Mouse (Mus musculus) heart, postnatal 0 days (tissue): ENCODE measurements at regions not wholly inside any gene's neighbourhood (a gene's known extent, or its start where the extent isn't known, plus 50 kb on each side); places are given as distances from the start of the nearest gene placed in this dataset.

ENCODE experiments used
- ATAC-seq: fragments of 200-750 bp; cut with Nextera tagmentation; 2 replicates; pipeline ENCODE4 v1.8.0; 2017; ENCODE audit warnings: low read depth, moderate number of reproducible peaks, moderate library complexity; ENCODE audit not compliant: insufficient read depth
- DNase-seq: peaks from one replicate; pipeline ENCODE4 v3.0.0-alpha.2; 2016; ENCODE audit warnings: low spot score
- H3K27ac ChIP-seq: fragments of 300-500 bp; sonication (generic); 2 replicates; pipeline ENCODE4 v1.5.1; 2014; ENCODE audit warnings: low read depth, mild to moderate bottlenecking
- H3K27me3 ChIP-seq: fragments of 300-500 bp; sonication (generic); 2 replicates; pipeline ENCODE4 v1.6.1; 2014; ENCODE audit warnings: low read length, mixed read lengths; ENCODE audit not compliant: control insufficient read depth, insufficient read depth
- H3K36me3 ChIP-seq: fragments of 300-500 bp; sonication (generic); replicated peaks from 2 replicates; pipeline ENCODE4 v1.6.1; 2014; ENCODE audit warnings: low read length, mixed read lengths; ENCODE audit not compliant: control insufficient read depth, insufficient read depth
- H3K4me1 ChIP-seq: fragments of 300-500 bp; sonication (generic); 2 replicates; pipeline ENCODE4 v1.6.1; 2014; ENCODE audit warnings: antibody characterized with exemption; ENCODE audit not compliant: control insufficient read depth, insufficient read depth
- H3K4me2 ChIP-seq: fragments of 300-500 bp; sonication (generic); 2 replicates; pipeline ENCODE4 v1.6.1; 2014; ENCODE audit warnings: low read depth, mild to moderate bottlenecking, low read length, moderate library complexity
- H3K4me3 ChIP-seq: fragments of 300-500 bp; sonication (generic); 2 replicates; pipeline ENCODE4 v1.5.1; 2014; ENCODE audit warnings: low read depth, low read length
- H3K9ac ChIP-seq: fragments of 300-500 bp; sonication (generic); replicated peaks from 2 replicates; pipeline ENCODE4 v1.6.1; 2014; ENCODE audit warnings: low read depth, low read length, mixed read lengths
- H3K9me3 ChIP-seq: fragments of 300-500 bp; sonication (generic); replicated peaks from 2 replicates; pipeline ENCODE4 v1.6.1; 2016; ENCODE audit warnings: low read length; ENCODE audit not compliant: control insufficient read depth
- CTCF ChIP-seq: IDR thresholded peaks from 2 replicates; pipeline ENCODE4 v1.5.1; 2016; ENCODE audit warnings: antibody characterized with exemption, control low read depth, low read depth
- EP300 ChIP-seq: IDR thresholded peaks from 2 replicates; pipeline ENCODE4 v1.6.1; 2016; ENCODE audit warnings: antibody characterized with exemption, low read depth
- WGBS: fragments of 180-500 bp; shearing (Covaris S2); extraction: QIAGEN DNeasy Blood & Tissue Kit; methylation state at CpG from one replicate; pipeline ENCODE4 v1.1.7; 2014; 5-methylcytosine and 5-hydroxymethylcytosine counted together

- no peak overlapping the region for H3K9ac ChIP-seq
- TF ChIP-seq EP300 = no peak
- TF ChIP-seq CTCF = no peak
- no peak overlapping the region for H3K4me3 ChIP-seq
- H3K4me1 ChIP-seq = 0 out of 2 replicates have a peak, but pooled peaks cover 7% of the 10 kb centered on the region
- no peak for DNase-seq
- H3K9me3 ChIP-seq = no peaks in the 10 kb centered on the region
- no peak overlapping the region for H3K27ac ChIP-seq
- H3K36me3 ChIP-seq = no peaks in the 10 kb centered on the region
- no peak overlapping the region for H3K4me2 ChIP-seq
- WGBS = 60% methylated on average over 5 of the region's 5 CpGs
- ATAC-seq = no peak
- H3K27me3 ChIP-seq = no peaks in the 10 kb centered on the region
Observed at GRCm38 (mm10) chr2:148571018-148571417, 101.4 kb upstream of the Nxt1 start.

GRCm38 (mm10) chr2:148567930-148568481 is 104.4 kb upstream of the Nxt1 start:
- H3K9ac ChIP-seq = no peak overlapping the region
- no peak overlapping the region for H3K4me3 ChIP-seq
- no peaks in the 10 kb centered on the region for H3K9me3 ChIP-seq
- DNase-seq (no peak), ATAC-seq (no peak)
- no peaks in the 10 kb centered on the region for H3K36me3 ChIP-seq
- H3K27me3 ChIP-seq = no peaks in the 10 kb centered on the region
- TF ChIP-seq EP300 (no peak), CTCF (no peak)
- 0 out of 2 replicates have a peak, but pooled peaks cover 7% of the 10 kb centered on the region for H3K4me1 ChIP-seq
- no peak overlapping the region for H3K4me2 ChIP-seq
- 52% methylated on average over 2 of the region's 2 CpGs for WGBS
- H3K27ac ChIP-seq = no peak overlapping the region

- H3K4me3 ChIP-seq = no peak overlapping the region
- no peaks in the 10 kb centered on the region for H3K9me3 ChIP-seq
- H3K27me3 ChIP-seq = no peaks in the 10 kb centered on the region
- peaks cover 15% of the 10 kb centered on the region; the same call in 1 of the 2 replicates for H3K4me1 ChIP-seq
- DNase-seq = no peak
- TF ChIP-seq CTCF (no peak), EP300 (no peak)
- 61% methylated on average over 3 of the region's 3 CpGs for WGBS
- H3K4me2 ChIP-seq = no peak overlapping the region
- no peak overlapping the region for H3K9ac ChIP-seq
- no peak overlapping the region for H3K27ac ChIP-seq
- ATAC-seq = no peak
- no peaks in the 10 kb centered on the region for H3K36me3 ChIP-seq
Observed at GRCm38 (mm10) chr2:148563390-148563789, 109.0 kb upstream of the Nxt1 start.

GRCm38 (mm10) chr2:148562041-148562440 is 110.4 kb upstream of the Nxt1 start:
- Histone ChIP-seq H3K4me2 (no peak overlapping the region), H3K36me3 (no peaks in the 10 kb centered on the region), H3K27me3 (no peaks in the 10 kb centered on the region), H3K4me3 (no peak overlapping the region), H3K9me3 (no peaks in the 10 kb centered on the region), H3K27ac (no peak overlapping the region), H3K4me1 (peaks cover 10% of the 10 kb centered on the region; the same call in 1 of the 2 replicates), H3K9ac (no peak overlapping the region)
- ATAC-seq = no peak
- TF ChIP-seq EP300 (no peak), CTCF (no peak)
- DNase-seq = peak; percentile 9
- WGBS = 43% methylated on average over 3 of the region's 3 CpGs

GRCm38 (mm10) chr2:148560013-148560773 is 112.2 kb upstream of the Nxt1 start:
- 74% methylated on average over 4 of the region's 4 CpGs for WGBS
- TF ChIP-seq CTCF (no peak), EP300 (no peak)
- Histone ChIP-seq H3K4me1 (peaks cover 10% of the 10 kb centered on the region; the same call in 1 of the 2 replicates), H3K27ac (no peak overlapping the region), H3K4me3 (no peak overlapping the region), H3K36me3 (no peaks in the 10 kb centered on the region), H3K4me2 (no peak overlapping the region), H3K9me3 (no peaks in the 10 kb centered on the region), H3K9ac (no peak overlapping the region), H3K27me3 (no peaks in the 10 kb centered on the region)
- DNase-seq (no peak), ATAC-seq (no peak)
